Comparison of ENCODE assay signal across 13 mouse cellular contexts in genomic region chr3:142647836-142648235, GRCm38 (mm10). TPM values are rescaled to one million over a fixed set of nuclear protein-coding genes. Genes with fewer than 3 reads are reported as not detected.
DNase-seq lines count a peak whose midpoint lies in the region; ATAC-seq and TF ChIP-seq lines count a peak whose summit lies in the region.
"Not testable (repeated sequence)": the region's sequence is repeated elsewhere in the genome, so short reads cannot be mapped to it uniquely, and the experiment has no call there.
"Had no signal": no experiment of that assay in that cellular context is flagged by ENCODE, and none has a peak within 500 bp of the region (broad histone marks: within the 10 kb centered on the region; RNA-seq: fewer than 3 reads in every experiment).

No protein-coding gene starts in this region.

- not testable (repeated sequence) for ATAC-seq in lung, embryonic 14.5 days (ENCODE audit: insufficient read depth)

- H3K36me3 ChIP-seq in lung, embryonic 14.5 days (ENCODE audit: insufficient read depth) = not testable (repeated sequence)

- not testable (repeated sequence) for H3K9me3 ChIP-seq in lung, embryonic 14.5 days (ENCODE audit: low read depth, low read length)

- H3K4me2 ChIP-seq in lung, embryonic 14.5 days = not testable (repeated sequence)

- not testable (repeated sequence) for H3K4me3 ChIP-seq in lung, embryonic 14.5 days (ENCODE audit: low read depth, low read length)

- H3K27me3 ChIP-seq in lung, embryonic 14.5 days (ENCODE audit: insufficient read depth, low read length) = not testable (repeated sequence)

- H3K27ac ChIP-seq in lung, embryonic 14.5 days (ENCODE audit: low read depth) = not testable (repeated sequence)

- H3K9ac ChIP-seq in lung, embryonic 14.5 days = not testable (repeated sequence)

- not testable (repeated sequence) for TF ChIP-seq CTCF in lung, embryonic 14.5 days (IDR thresholded peaks at IDR 0.05; ENCODE audit: low read depth)

- WGBS in lung, embryonic 14.5 days = 28% methylated on average over 5 of the region's 7 CpGs

- not testable (repeated sequence) for H3K4me1 ChIP-seq in lung, embryonic 14.5 days (ENCODE audit: insufficient read depth)

- DNase-seq in ZHBTc4 (ENCODE audit: low read depth, low spot score) = peak; percentile 36
- DNase-seq in adrenal gland, postnatal 14 days = peak; percentile 26
- peak; percentile 11 for DNase-seq in kidney, adult 18-20 months
- DNase-seq in kidney, postnatal 10 days = peak; percentile 13
- DNase-seq in lung, embryonic 14.5 days = peak; percentile 28
- peak; percentile 33 for DNase-seq in lung, postnatal 36 days

RNA-seq across cellular contexts. Expression of gene Gbp2, which starts 27.4 kb away (rescaled TPM):
- 11.8 and 12.7 TPM in 2 replicates for total RNA-seq in adrenal gland, postnatal 14 days (2021)
- 1.8 and 2.8 TPM in 2 replicates for polyA plus RNA-seq in lung, embryonic 14.5 days (2014; fragmentation: Nextera tagmentation; extraction: Ambion mirVana)

RNA-seq across cellular contexts. Expression of gene Kyat3, which starts 53.0 kb away (rescaled TPM):
- total RNA-seq in adrenal gland, postnatal 14 days (2021) = 32.6 and 41.8 TPM in 2 replicates
- polyA plus RNA-seq in lung, embryonic 14.5 days (2014; fragmentation: Nextera tagmentation; extraction: Ambion mirVana) = 17.6 and 17.8 TPM in 2 replicates

RNA-seq across cellular contexts. Expression of gene Gbp2b, which starts 53.2 kb away (rescaled TPM):
- 0.26 and 0.83 TPM in 2 replicates for total RNA-seq in adrenal gland, postnatal 14 days (2021)
- not detected in 2 replicates for polyA plus RNA-seq in lung, embryonic 14.5 days (2014; fragmentation: Nextera tagmentation; extraction: Ambion mirVana)
- total RNA-seq: forebrain, postnatal 0 days had no signal
- polyA plus RNA-seq: embryonic facial prominence, embryonic 10.5 days; forebrain, embryonic 13.5 days; forebrain, postnatal 0 days; heart, embryonic 12.5 days; heart, embryonic 16.5 days; hindbrain, embryonic 10.5 days; hindbrain, embryonic 14.5 days had no signal
